Mouse (Mus musculus) intestine, embryonic 14.5 days (tissue): ENCODE results near the gene Ftsj1. TPM values are rescaled to one million over a fixed set of nuclear protein-coding genes. Genes with fewer than 3 reads are reported as not detected.

Source experiments
- ATAC-seq: fragments of 200-750 bp; cut with Nextera tagmentation; replicated peaks from 2 replicates; pipeline ENCODE4 v1.8.0; 2017; ENCODE audit warnings: low read depth, moderate number of reproducible peaks, moderate TSS enrichment, moderate library complexity; ENCODE audit not compliant: low FRiP score, low TSS enrichment
- DNase-seq: peaks from one replicate; pipeline ENCODE4 v3.0.0-alpha.2; 2018; ENCODE audit warnings: low spot score
- H3K27ac ChIP-seq: fragments of 300-500 bp; sonication (generic); 2 replicates; pipeline ENCODE4 v1.5.1; 2014; ENCODE audit warnings: low read depth, mild to moderate bottlenecking, control low read depth
- H3K27me3 ChIP-seq: fragments of 300-500 bp; sonication (generic); replicated peaks from 2 replicates; pipeline ENCODE4 v1.6.1; 2014; ENCODE audit warnings: low read length, control low read depth; ENCODE audit not compliant: control insufficient read depth, insufficient read depth
- H3K36me3 ChIP-seq: fragments of 300-500 bp; sonication (generic); 2 replicates; pipeline ENCODE4 v1.6.1; 2014; ENCODE audit warnings: low read length, control low read depth; ENCODE audit not compliant: control insufficient read depth, insufficient read depth
- H3K4me1 ChIP-seq: fragments of 300-500 bp; sonication (generic); replicated peaks from 2 replicates; pipeline ENCODE4 v1.6.1; 2014; ENCODE audit warnings: low read length, control low read depth, mixed read lengths; ENCODE audit not compliant: control insufficient read depth, insufficient read depth
- H3K4me2 ChIP-seq: fragments of 300-500 bp; sonication (generic); 2 replicates; pipeline ENCODE4 v1.6.1; 2014; ENCODE audit warnings: low read length
- H3K4me3 ChIP-seq: fragments of 300-500 bp; sonication (generic); 2 replicates; pipeline ENCODE4 v1.5.1; 2014; ENCODE audit warnings: low read depth, low read length, control low read depth, mixed read lengths
- H3K9ac ChIP-seq: fragments of 300-500 bp; sonication (generic); 2 replicates; pipeline ENCODE4 v1.6.1; 2014; ENCODE audit warnings: mild to moderate bottlenecking, low read length
- H3K9me3 ChIP-seq: fragments of 300-500 bp; sonication (generic); 2 replicates; pipeline ENCODE4 v1.6.1; 2016; ENCODE audit warnings: low read length, control low read depth; ENCODE audit not compliant: control insufficient read depth
- WGBS: fragments of 180-500 bp; shearing (Covaris S2); extraction: QIAGEN DNeasy Blood & Tissue Kit; methylation state at CpG from one replicate; pipeline ENCODE4 v1.1.7; 2014; 5-methylcytosine and 5-hydroxymethylcytosine counted together
- polyA plus RNA-seq: library from polyadenylated mRNA; unstranded; fragments of >200 nt; fragmentation: Nextera tagmentation; extraction: Ambion mirVana; gene quantifications from 2 replicates; pipeline ENCODE4 v1.2.1, GENCODE M21; 2014

Gene Ftsj1
- polyA plus RNA-seq, 1 experiment from 2014 or later = 39.5 TPM

DNA sequence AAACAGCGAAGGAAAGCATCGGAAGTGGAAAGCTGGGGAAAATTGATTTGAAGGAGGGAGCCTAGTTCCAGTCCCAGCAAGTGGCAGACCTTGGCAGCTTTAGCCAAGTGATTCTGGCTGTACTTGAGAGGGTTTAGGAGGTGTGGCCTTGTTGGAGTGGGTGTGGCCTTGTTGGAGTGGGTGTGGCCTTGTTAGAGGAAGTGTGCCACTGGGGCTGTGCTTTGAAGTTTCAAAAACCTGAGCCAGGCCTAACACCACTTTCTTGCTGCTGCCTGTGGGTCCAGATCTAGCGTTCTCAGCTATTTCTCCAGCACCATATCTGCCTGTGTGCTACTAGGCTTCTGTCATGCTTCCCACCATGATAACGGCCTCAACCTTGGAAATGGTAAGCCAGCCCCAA, 21.9 kb downstream of the Ftsj1 start:
- ATAC-seq (no peak), DNase-seq (no peak)
- Histone ChIP-seq H3K9ac (no peak overlapping the region), H3K36me3 (no peaks in the 10 kb centered on the region), H3K27ac (no peak overlapping the region), H3K4me3 (no peak overlapping the region), H3K9me3 (no peaks in the 10 kb centered on the region), H3K27me3 (no peaks in the 10 kb centered on the region), H3K4me2 (no peak overlapping the region), H3K4me1 (no peaks in the 10 kb centered on the region)
- WGBS = 81% methylated on average over 4 of the region's 4 CpGs

DNA sequence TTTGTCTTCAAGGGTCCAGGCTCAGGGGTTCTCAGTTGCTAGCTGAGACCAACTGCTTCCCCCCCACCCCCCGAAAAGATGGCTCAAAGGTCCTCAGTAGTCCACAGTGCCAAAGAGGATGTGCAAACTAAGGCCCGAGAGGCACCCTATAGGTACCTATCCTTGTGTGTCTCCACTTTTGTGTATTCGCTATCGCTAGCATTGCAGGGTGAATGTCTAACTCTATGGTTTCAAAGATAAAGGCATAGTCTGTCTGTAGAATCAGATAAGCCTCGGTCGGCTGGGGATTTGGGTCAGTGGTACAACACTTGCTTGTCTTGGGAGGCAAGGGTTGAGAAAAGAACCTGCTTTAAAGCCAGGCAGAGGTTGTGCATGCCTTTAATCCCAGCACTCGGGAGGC, 28.7 kb downstream of the Ftsj1 start:
- DNase-seq = no peak
- H3K4me1 ChIP-seq = no peaks in the 10 kb centered on the region
- no peak overlapping the region for H3K27ac ChIP-seq
- no peaks in the 10 kb centered on the region for H3K36me3 ChIP-seq
- no peaks in the 10 kb centered on the region for H3K9me3 ChIP-seq
- ATAC-seq = no peak
- 86% methylated on average over 7 of the region's 7 CpGs for WGBS
- H3K4me3 ChIP-seq = no peak overlapping the region
- no peak overlapping the region for H3K9ac ChIP-seq
- H3K27me3 ChIP-seq = no peaks in the 10 kb centered on the region
- H3K4me2 ChIP-seq = no peak overlapping the region

DNA sequence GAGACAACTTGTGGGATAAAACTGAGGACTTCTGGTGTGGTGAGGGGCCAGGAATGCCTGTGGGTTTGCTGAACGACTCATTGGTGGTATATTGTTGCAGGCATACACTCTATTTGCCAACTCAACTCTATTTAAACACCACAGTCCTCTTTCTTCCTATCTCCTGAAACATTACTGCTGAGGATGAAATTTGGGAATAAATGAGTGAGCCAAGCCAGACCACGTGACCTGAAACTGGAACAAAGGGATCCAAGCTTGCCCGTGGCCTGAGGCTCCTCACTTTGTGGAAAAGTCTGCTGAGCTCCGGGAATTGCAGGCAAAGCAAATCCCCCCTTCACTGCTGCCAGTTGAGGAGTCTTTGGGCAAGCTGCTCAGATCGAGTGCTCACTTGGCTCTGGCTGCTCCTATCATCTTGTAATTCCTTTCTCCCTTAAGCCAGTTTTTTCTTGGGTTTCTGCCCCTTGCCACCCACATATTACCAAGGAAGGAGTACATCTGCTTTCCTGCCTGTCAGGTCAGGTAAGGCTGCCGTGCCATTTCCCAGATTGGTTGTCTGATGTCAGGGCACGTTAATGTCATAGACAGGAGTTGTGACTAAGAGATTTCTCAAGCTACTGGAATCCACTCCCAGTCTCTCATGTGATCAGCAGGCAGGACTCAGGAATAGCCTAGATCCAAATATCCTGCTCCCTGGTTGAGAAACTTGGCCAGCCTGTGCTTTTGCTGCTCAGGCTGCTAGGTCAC, 29.4 kb downstream of the Ftsj1 start:
- Histone ChIP-seq H3K4me3 (no peak overlapping the region), H3K4me2 (no peak overlapping the region), H3K9ac (no peak overlapping the region), H3K27ac (no peak overlapping the region), H3K9me3 (no peaks in the 10 kb centered on the region), H3K27me3 (no peaks in the 10 kb centered on the region), H3K36me3 (no peaks in the 10 kb centered on the region), H3K4me1 (no peaks in the 10 kb centered on the region)
- WGBS = 60% methylated on average over 7 of the region's 7 CpGs
- ATAC-seq (no peak), DNase-seq (no peak)

DNA sequence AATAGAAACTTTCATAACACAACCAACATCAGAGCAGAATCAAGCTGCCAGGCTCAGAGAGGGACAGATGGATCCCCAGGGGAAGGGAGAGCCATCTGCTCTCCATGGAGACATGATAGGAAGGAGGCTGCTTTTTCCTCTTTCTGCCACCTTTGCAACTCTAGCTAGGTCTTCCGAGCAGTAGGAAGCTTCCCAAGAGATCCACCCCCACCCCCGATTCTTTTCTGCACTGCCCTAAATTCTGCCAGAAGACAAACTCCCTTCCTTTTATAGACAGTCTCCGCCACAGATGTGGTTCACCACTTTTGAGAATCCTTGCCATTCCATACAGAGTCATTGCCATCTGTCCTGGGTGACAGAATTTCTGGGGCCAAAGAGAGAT, 29.9 kb downstream of the Ftsj1 start:
- H3K4me2 ChIP-seq = no peak overlapping the region
- WGBS = 66% methylated on average over 3 of the region's 3 CpGs
- H3K27me3 ChIP-seq = no peaks in the 10 kb centered on the region
- H3K36me3 ChIP-seq = no peaks in the 10 kb centered on the region
- no peak overlapping the region for H3K4me3 ChIP-seq
- no peaks in the 10 kb centered on the region for H3K9me3 ChIP-seq
- ATAC-seq = no peak
- no peaks in the 10 kb centered on the region for H3K4me1 ChIP-seq
- H3K27ac ChIP-seq = no peak overlapping the region
- no peak overlapping the region for H3K9ac ChIP-seq
- DNase-seq = no peak

DNA sequence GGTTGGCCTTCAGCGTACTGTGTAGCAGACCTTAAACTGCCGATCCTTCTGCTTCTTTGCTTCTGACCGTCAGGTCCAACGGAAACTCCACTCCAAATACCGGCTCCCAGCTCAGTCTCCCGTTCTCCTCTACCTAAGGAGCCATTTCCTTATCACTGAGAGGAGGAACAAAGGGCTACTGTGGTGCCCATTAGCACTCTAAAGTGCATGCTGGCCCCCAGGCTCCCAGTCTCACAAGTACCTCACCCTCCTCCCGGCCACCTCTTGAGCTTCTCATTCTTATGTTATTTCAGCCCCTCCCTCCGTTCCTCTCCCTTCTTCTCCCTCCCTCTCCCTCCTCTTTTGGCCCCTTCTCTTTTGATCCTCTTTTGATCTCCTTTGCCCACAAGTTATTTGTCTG, 32.6 kb downstream of the Ftsj1 start:
- DNase-seq (no peak), ATAC-seq (no peak)
- Histone ChIP-seq H3K4me3 (no peak overlapping the region), H3K9ac (no peak overlapping the region), H3K36me3 (no peaks in the 10 kb centered on the region), H3K9me3 (no peaks in the 10 kb centered on the region), H3K27ac (no peak overlapping the region), H3K4me1 (no peaks in the 10 kb centered on the region), H3K4me2 (no peak overlapping the region), H3K27me3 (no peaks in the 10 kb centered on the region)
- 30% methylated on average over 8 of the region's 8 CpGs for WGBS

DNA sequence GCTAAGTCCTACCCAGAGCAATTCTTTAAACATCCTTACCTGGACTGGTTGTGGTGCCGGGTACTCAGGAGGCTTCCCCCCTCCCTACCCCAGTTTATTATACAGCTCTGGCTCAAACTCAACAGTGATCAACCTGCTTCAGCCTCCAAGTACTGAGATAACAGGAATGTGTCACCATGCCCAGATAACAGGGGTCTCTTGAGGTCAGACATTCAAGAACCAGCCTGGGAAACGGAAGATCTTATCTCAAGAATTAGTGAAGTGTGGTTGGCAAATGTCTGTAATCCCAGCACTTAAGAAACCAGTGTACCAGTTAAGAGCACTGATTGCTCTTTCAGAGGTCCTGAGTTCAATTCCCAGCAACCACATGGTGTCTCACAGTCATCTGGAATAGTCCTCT, 34.1 kb downstream of the Ftsj1 start:
- no peak for DNase-seq
- H3K27ac ChIP-seq = no peak overlapping the region
- H3K27me3 ChIP-seq = no peaks in the 10 kb centered on the region
- no peak overlapping the region for H3K4me3 ChIP-seq
- WGBS = 65% methylated on average over 2 of the region's 2 CpGs
- no peak for ATAC-seq
- H3K4me2 ChIP-seq = no peak overlapping the region
- no peaks in the 10 kb centered on the region for H3K36me3 ChIP-seq
- no peak overlapping the region for H3K9ac ChIP-seq
- H3K9me3 ChIP-seq = no peaks in the 10 kb centered on the region
- H3K4me1 ChIP-seq = no peaks in the 10 kb centered on the region

DNA sequence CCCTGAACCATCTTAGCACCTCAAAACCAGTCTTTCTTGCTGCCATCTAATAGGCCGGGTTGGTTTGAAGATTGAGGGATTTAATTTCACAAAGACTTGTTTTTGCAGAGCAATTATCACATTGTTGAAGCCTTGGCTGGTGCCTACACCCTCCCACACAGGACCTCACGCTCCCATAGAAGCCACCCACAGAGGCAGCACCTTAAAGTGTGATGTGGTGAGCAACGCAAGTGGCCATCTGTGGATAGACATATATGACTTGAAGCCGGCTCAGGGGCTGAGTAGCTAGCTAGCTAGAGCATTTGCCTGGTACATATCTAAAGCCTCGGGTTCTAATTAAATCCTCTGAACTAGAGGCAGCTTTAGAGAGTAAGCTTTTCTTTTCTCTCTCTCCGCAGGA, 34.8 kb downstream of the Ftsj1 start:
- no peaks in the 10 kb centered on the region for H3K27me3 ChIP-seq
- H3K36me3 ChIP-seq = no peaks in the 10 kb centered on the region
- no peak overlapping the region for H3K27ac ChIP-seq
- DNase-seq (no peak), ATAC-seq (no peak)
- no peaks in the 10 kb centered on the region for H3K9me3 ChIP-seq
- no peaks in the 10 kb centered on the region for H3K4me1 ChIP-seq
- H3K4me2 ChIP-seq = no peak overlapping the region
- H3K9ac ChIP-seq = no peak overlapping the region
- WGBS = 43% methylated on average over 6 of the region's 6 CpGs
- H3K4me3 ChIP-seq = no peak overlapping the region

DNA sequence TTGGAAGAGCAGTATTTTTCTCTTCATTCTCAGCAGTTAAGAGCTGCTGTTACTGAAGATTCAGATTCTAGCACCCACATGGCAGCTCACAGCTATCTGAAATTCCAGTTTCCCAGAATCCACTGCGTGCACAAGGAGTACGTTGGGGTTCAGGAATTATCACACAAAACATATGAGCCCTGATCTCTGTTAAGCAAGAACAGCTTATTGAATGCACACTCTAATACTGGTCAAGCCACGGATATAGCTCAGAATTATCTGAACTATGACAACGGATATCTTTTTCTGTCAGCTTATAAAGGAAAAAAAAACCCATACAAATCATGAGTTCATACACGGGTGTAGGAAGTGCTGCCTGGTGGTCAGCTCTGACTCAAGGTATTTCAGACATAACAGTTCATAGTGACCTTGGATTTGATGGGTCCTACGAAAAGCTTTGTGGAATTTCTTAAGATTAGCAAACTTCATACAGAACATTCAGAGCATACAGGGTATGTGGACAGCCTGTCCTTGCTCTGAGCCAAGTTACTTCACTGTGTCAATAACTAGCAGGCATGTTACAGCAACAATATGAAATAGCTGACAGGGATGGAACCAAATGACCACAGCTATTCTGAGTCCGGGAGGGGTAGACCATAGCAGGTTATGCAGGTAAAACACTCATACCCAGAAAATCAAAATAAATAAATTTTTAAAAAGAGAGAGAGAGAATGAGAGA, 40.6 kb downstream of the Ftsj1 start:
- DNase-seq (no peak), ATAC-seq (no peak)
- Histone ChIP-seq H3K9ac (no peak overlapping the region), H3K36me3 (no peaks in the 10 kb centered on the region), H3K4me2 (no peak overlapping the region), H3K4me3 (no peak overlapping the region), H3K27ac (no peak overlapping the region), H3K4me1 (no peaks in the 10 kb centered on the region), H3K9me3 (no peaks in the 10 kb centered on the region), H3K27me3 (no peaks in the 10 kb centered on the region)
- WGBS = 81% methylated on average over 7 of the region's 7 CpGs

DNA sequence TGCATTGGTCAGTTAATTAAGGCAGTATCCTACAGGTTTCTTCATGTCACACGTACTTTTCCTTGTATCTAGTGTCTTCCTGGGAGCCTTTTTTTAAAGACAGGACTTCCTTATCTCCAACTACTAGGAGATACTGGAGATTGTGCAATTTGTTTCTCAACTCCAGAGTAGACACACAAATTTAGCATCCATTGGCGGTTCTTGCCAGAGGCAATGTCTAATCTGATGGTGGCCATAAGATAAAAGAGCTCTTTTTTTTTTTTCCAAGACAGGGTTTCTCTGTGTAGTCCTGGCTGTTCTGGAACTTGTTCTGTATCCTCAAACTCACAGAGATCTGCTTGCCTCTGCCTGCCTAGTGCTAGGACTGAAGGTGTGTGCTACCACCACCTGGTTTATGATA, 42.5 kb downstream of the Ftsj1 start:
- DNase-seq (no peak), ATAC-seq (no peak)
- Histone ChIP-seq H3K9me3 (no peaks in the 10 kb centered on the region), H3K36me3 (no peaks in the 10 kb centered on the region), H3K4me3 (no peak overlapping the region), H3K27me3 (no peaks in the 10 kb centered on the region), H3K27ac (no peak overlapping the region), H3K4me2 (no peak overlapping the region), H3K4me1 (no peaks in the 10 kb centered on the region), H3K9ac (no peak overlapping the region)
- WGBS = 60% methylated on average over 2 of the region's 2 CpGs
